Mouse (Mus musculus): ENCODE results near the gene Fnbp1. TPM values are rescaled to one million over a fixed set of nuclear protein-coding genes. Genes with fewer than 3 reads are reported as not detected.

Fnbp1 gene
- polyA plus RNA-seq, 1 experiment from 2014 or later = 17.7 TPM

DNA sequence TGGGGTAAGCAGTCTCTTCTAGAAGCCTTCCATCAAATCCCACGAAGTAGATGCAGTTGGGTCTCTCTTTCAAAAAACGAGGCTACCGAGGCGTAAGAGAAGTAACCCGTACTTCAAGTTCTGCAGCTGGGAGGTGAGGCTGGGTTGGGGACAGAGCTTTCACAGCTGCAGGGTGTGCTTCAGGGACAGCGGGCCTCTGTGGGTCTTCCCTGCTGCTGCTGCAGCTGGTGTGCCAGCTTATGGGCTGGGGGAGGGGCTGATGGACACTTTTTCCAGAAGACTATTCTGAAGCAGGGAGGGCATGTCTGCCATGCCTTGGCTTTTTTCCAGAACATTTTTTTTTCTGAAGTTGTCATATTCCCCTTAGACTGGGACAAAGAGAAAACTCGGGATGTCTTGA is 158.8 kb downstream of the Fnbp1 start:
- Histone ChIP-seq H3K4me3 (peak overlapping the region; percentile 85), H3K27ac (peak overlapping the region; percentile 85; the same call in 1 of the 2 replicates), H3K9me3 (no peaks in the 10 kb centered on the region), H3K36me3 (peaks cover 21% of the 10 kb centered on the region), H3K4me1 (peaks cover 38% of the 10 kb centered on the region), H3K27me3 (ENCODE audit: insufficient read depth, poor library complexity, severe bottlenecking) (no peaks in the 10 kb centered on the region)
- no peak for DNase-seq (ENCODE audit: low spot score)
- 50% methylated on average over 7 of the region's 7 CpGs for WGBS

DNA sequence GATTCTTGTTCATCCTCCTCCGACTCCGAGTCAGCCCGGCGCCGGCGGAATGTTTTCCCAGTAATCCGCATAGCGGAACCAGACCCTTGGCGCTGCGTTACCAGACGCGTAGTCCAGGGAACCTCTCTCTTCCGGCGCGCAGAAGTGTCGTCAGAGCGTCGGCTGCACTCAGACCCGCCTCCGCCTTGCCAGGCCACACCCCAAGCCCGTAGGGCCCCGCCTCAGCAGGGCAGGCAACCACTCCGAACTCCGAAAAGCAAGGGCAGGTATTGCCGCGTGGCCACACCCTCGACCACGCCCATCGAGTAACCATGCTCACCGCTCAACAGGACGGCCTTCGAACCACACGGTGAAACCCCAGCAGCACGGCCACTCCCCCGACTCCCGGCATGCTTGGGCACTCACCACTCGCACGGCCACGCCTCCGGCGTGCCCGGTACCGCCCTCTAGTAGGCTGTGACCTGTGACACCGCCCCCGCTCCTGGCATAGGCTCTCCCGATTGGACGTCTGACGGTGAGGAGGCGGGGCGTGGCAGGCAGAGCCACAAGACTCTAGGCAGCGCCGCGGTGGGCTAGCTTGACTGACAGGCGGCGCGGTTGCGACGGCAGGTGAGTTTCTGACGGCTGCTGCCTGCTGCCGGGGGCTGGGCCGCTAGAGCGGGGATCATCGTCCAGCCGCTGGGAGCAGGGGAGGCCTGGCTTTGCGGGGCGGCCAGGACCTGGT is 159.9 kb downstream of the Fnbp1 start, which contains the start of the genes BC005624 and Usp20:
TSS of gene BC005624 (minus strand) at position 412 of the 724 bp plus-strand sequence.
TSS of gene Usp20 (plus strand) at position 490 of the 724 bp plus-strand sequence.
- peak; percentile 100 for DNase-seq (ENCODE audit: low spot score)
- peak within 1 kb of the TSS; percentile 85 for H3K27ac ChIP-seq
- H3K9me3 ChIP-seq = no peaks in the 10 kb centered on the region
- peaks cover 32% of the 10 kb centered on the region for H3K36me3 ChIP-seq
- WGBS = under 1% methylated on average over 66 of the region's 66 CpGs
- H3K4me3 ChIP-seq = peak within 1 kb of the TSS; percentile 85
- peaks cover 34% of the 10 kb centered on the region for H3K4me1 ChIP-seq
- H3K27me3 ChIP-seq (ENCODE audit: insufficient read depth, poor library complexity, severe bottlenecking) = no peaks in the 10 kb centered on the region

Other genes with a start within 250 kb of the Fnbp1 start
- gene Ptges, start 212.1 kb downstream of the Fnbp1 start, polyA plus RNA-seq (2016; fragmentation: Nextera tagmentation; extraction: Ambion mirVana) = 4.2 and 6.1 TPM in 2 replicates
- gene Tor1b, start 189.0 kb downstream of the Fnbp1 start, polyA plus RNA-seq (2016; fragmentation: Nextera tagmentation; extraction: Ambion mirVana) = 24.6 and 25.4 TPM in 2 replicates
- gene Tor1a, start 174.1 kb downstream of the Fnbp1 start, polyA plus RNA-seq (2016; fragmentation: Nextera tagmentation; extraction: Ambion mirVana) = 65.1 and 80.5 TPM in 2 replicates
- gene BC005624, start 159.8 kb downstream of the Fnbp1 start, polyA plus RNA-seq (2016; fragmentation: Nextera tagmentation; extraction: Ambion mirVana) = 36.9 and 42.6 TPM in 2 replicates
- 15.7 and 21.5 TPM in 2 replicates for gene Usp20, start 159.7 kb downstream of the Fnbp1 start, polyA plus RNA-seq (2016; fragmentation: Nextera tagmentation; extraction: Ambion mirVana)
- gene Gpr107, start 10.3 kb upstream of the Fnbp1 start, polyA plus RNA-seq (2016; fragmentation: Nextera tagmentation; extraction: Ambion mirVana) = 35.9 and 37.4 TPM in 2 replicates
- 44.7 and 51.8 TPM in 2 replicates for gene Ncs1, start 103.8 kb upstream of the Fnbp1 start, polyA plus RNA-seq (2016; fragmentation: Nextera tagmentation; extraction: Ambion mirVana)
- gene Hmcn2, start 172.4 kb upstream of the Fnbp1 start, polyA plus RNA-seq (2016; fragmentation: Nextera tagmentation; extraction: Ambion mirVana) = 0.33 and 0.52 TPM in 2 replicates

Data from heart, embryonic 10.5 days (tissue).